Mouse (Mus musculus): ENCODE results near the gene Fbxo4.

GRCm38 (mm10) chr15:3979061-3979848, at the start of gene Fbxo4:
- TF ChIP-seq CTCF (IDR thresholded peaks at IDR 0.05; ENCODE audit: low read depth, low read length) (no peak), GATA2 (IDR thresholded peaks at IDR 0.05; ENCODE audit: borderline replicate concordance, low read depth, low read length) (no peak), GATA1 (IDR thresholded peaks at IDR 0.05; ENCODE audit: borderline replicate concordance, low read length) (no peak), TAL1 (conservative IDR thresholded peaks at IDR 0.05; ENCODE audit: low read depth, low read length) (no peak)

Measured in G1E (cell line).